Mouse (Mus musculus): ENCODE data around the gene Gabrb1. TPM values are rescaled to one million over a fixed set of nuclear protein-coding genes. Genes with fewer than 3 reads are reported as not detected.

Gene Gabrb1
- polyA plus RNA-seq, 1 experiment from 2014 or later = 0.43 TPM

- Histone ChIP-seq H3K4me1 (ENCODE audit: control insufficient read depth, insufficient read depth, low read length) (peaks cover 2% of the 10 kb centered on the region), H3K9ac (ENCODE audit: low read length) (peak within 1 kb of the TSS; percentile 45), H3K9me3 (replicated peaks; ENCODE audit: control insufficient read depth, low read length) (no peaks in the 10 kb centered on the region), H3K4me3 (ENCODE audit: low read length) (peak within 1 kb of the TSS; percentile 58), H3K36me3 (ENCODE audit: control insufficient read depth, insufficient read depth) (no peaks in the 10 kb centered on the region), H3K27me3 (ENCODE audit: control insufficient read depth, insufficient read depth, low read length) (peaks cover 12% of the 10 kb centered on the region), H3K27ac (ENCODE audit: low read length) (no peak within 1 kb of the TSS), H3K4me2 (ENCODE audit: low read depth, low read length) (peak within 1 kb of the TSS; percentile 94)
- WGBS = 1% methylated on average over 15 of the region's 15 CpGs
- peak; percentile 55; the same call in 1 of the 2 replicates for ATAC-seq (replicated peaks; ENCODE audit: extremely low read depth, insufficient read depth, low FRiP score)
Observed at GRCm38 (mm10) chr5:71658115-71658497, 193 bp downstream of the Gabrb1 start, which contains the start of gene Gabra4. Gene Gabra4, minus strand, starts transcription at chr5:71658308.

GRCm38 (mm10) chr5:71665593-71665992 is 7.7 kb downstream of the Gabrb1 start:
- WGBS = 51% methylated on average over 4 of the region's 4 CpGs
- no peak overlapping the region for H3K9ac ChIP-seq (ENCODE audit: low read length)

GRCm38 (mm10) chr5:71699696-71700467 is 42.0 kb downstream of the Gabrb1 start:
- H3K4me3 ChIP-seq (ENCODE audit: low read length) = peak overlapping the region; percentile 57
- H3K27me3 ChIP-seq (ENCODE audit: control insufficient read depth, insufficient read depth, low read length) = peaks cover 4% of the 10 kb centered on the region
- no peak for ATAC-seq (replicated peaks; ENCODE audit: extremely low read depth, insufficient read depth, low FRiP score)
- no peak overlapping the region for H3K9ac ChIP-seq (ENCODE audit: low read length)
- no peak overlapping the region for H3K27ac ChIP-seq (ENCODE audit: low read length)
- H3K36me3 ChIP-seq (ENCODE audit: control insufficient read depth, insufficient read depth) = no peaks in the 10 kb centered on the region
- peak overlapping the region; percentile 77 for H3K4me2 ChIP-seq (ENCODE audit: low read depth, low read length)
- no peaks in the 10 kb centered on the region for H3K9me3 ChIP-seq (replicated peaks; ENCODE audit: control insufficient read depth, low read length)
- WGBS = under 1% methylated on average over 19 of the region's 19 CpGs
- peaks cover 3% of the 10 kb centered on the region for H3K4me1 ChIP-seq (ENCODE audit: control insufficient read depth, insufficient read depth, low read length)

More at GRCm38 (mm10) chr5:71665593-71665992, 7.7 kb downstream of the Gabrb1 start:
- Histone ChIP-seq H3K4me2 (ENCODE audit: low read depth, low read length) (no peak overlapping the region), H3K36me3 (ENCODE audit: control insufficient read depth, insufficient read depth) (no peaks in the 10 kb centered on the region), H3K4me3 (ENCODE audit: low read length) (no peak overlapping the region), H3K27me3 (ENCODE audit: control insufficient read depth, insufficient read depth, low read length) (no peaks in the 10 kb centered on the region), H3K27ac (ENCODE audit: low read length) (no peak overlapping the region), H3K9me3 (replicated peaks; ENCODE audit: control insufficient read depth, low read length) (no peaks in the 10 kb centered on the region), H3K4me1 (ENCODE audit: control insufficient read depth, insufficient read depth, low read length) (no peaks in the 10 kb centered on the region)
- no peak for ATAC-seq (replicated peaks; ENCODE audit: extremely low read depth, insufficient read depth, low FRiP score)

GRCm38 (mm10) chr5:71700468-71701272 is 42.8 kb downstream of the Gabrb1 start:
- H3K4me2 ChIP-seq (ENCODE audit: low read depth, low read length) = peak overlapping the region; percentile 77
- H3K27ac ChIP-seq (ENCODE audit: low read length) = no peak overlapping the region
- H3K4me3 ChIP-seq (ENCODE audit: low read length) = peak overlapping the region; percentile 57
- WGBS = 1% methylated on average over 46 of the region's 46 CpGs
- ATAC-seq (replicated peaks; ENCODE audit: extremely low read depth, insufficient read depth, low FRiP score) = peak; percentile 91
- H3K36me3 ChIP-seq (ENCODE audit: control insufficient read depth, insufficient read depth) = no peaks in the 10 kb centered on the region
- H3K4me1 ChIP-seq (ENCODE audit: control insufficient read depth, insufficient read depth, low read length) = peaks cover 3% of the 10 kb centered on the region
- H3K9ac ChIP-seq (ENCODE audit: low read length) = peak overlapping the region; percentile 69
- H3K27me3 ChIP-seq (ENCODE audit: control insufficient read depth, insufficient read depth, low read length) = peaks cover 4% of the 10 kb centered on the region
- H3K9me3 ChIP-seq (replicated peaks; ENCODE audit: control insufficient read depth, low read length) = no peaks in the 10 kb centered on the region

GRCm38 (mm10) chr5:71701273-71701614 is 43.3 kb downstream of the Gabrb1 start:
- Histone ChIP-seq H3K4me3 (ENCODE audit: low read length) (peak overlapping the region; percentile 57), H3K9ac (ENCODE audit: low read length) (peak overlapping the region; percentile 69), H3K27ac (ENCODE audit: low read length) (no peak overlapping the region), H3K4me1 (ENCODE audit: control insufficient read depth, insufficient read depth, low read length) (peaks cover 3% of the 10 kb centered on the region), H3K27me3 (ENCODE audit: control insufficient read depth, insufficient read depth, low read length) (peaks cover 4% of the 10 kb centered on the region), H3K4me2 (ENCODE audit: low read depth, low read length) (peak overlapping the region; percentile 77), H3K36me3 (ENCODE audit: control insufficient read depth, insufficient read depth) (no peaks in the 10 kb centered on the region), H3K9me3 (replicated peaks; ENCODE audit: control insufficient read depth, low read length) (no peaks in the 10 kb centered on the region)
- peak; percentile 32; the same call in 1 of the 2 replicates for ATAC-seq (replicated peaks; ENCODE audit: extremely low read depth, insufficient read depth, low FRiP score)
- 1% methylated on average over 6 of the region's 6 CpGs for WGBS

GRCm38 (mm10) chr5:71732931-71733792 is 75.2 kb downstream of the Gabrb1 start:
- H3K9me3 ChIP-seq (replicated peaks; ENCODE audit: control insufficient read depth, low read length) = no peaks in the 10 kb centered on the region
- H3K27ac ChIP-seq (ENCODE audit: low read length) = no peak overlapping the region
- 76% methylated on average over 8 of the region's 8 CpGs for WGBS
- H3K4me2 ChIP-seq (ENCODE audit: low read depth, low read length) = no peak overlapping the region
- H3K4me3 ChIP-seq (ENCODE audit: low read length) = no peak overlapping the region
- no peaks in the 10 kb centered on the region for H3K4me1 ChIP-seq (ENCODE audit: control insufficient read depth, insufficient read depth, low read length)
- no peak overlapping the region for H3K9ac ChIP-seq (ENCODE audit: low read length)
- no peaks in the 10 kb centered on the region for H3K36me3 ChIP-seq (ENCODE audit: control insufficient read depth, insufficient read depth)
- H3K27me3 ChIP-seq (ENCODE audit: control insufficient read depth, insufficient read depth, low read length) = no peaks in the 10 kb centered on the region
- ATAC-seq (replicated peaks; ENCODE audit: extremely low read depth, insufficient read depth, low FRiP score) = no peak

- no peak for ATAC-seq (replicated peaks; ENCODE audit: extremely low read depth, insufficient read depth, low FRiP score)
Observed at GRCm38 (mm10) chr5:71747411-71747810, 89.5 kb downstream of the Gabrb1 start.

GRCm38 (mm10) chr5:71753966-71754365 is 96.1 kb downstream of the Gabrb1 start:
- no peak overlapping the region for H3K4me3 ChIP-seq (ENCODE audit: low read length)
- ATAC-seq (replicated peaks; ENCODE audit: extremely low read depth, insufficient read depth, low FRiP score) = no peak
- WGBS = 68% methylated on average over 5 of the region's 5 CpGs
- H3K9me3 ChIP-seq (replicated peaks; ENCODE audit: control insufficient read depth, low read length) = no peaks in the 10 kb centered on the region
- H3K27ac ChIP-seq (ENCODE audit: low read length) = no peak overlapping the region
- no peak overlapping the region for H3K4me2 ChIP-seq (ENCODE audit: low read depth, low read length)
- no peaks in the 10 kb centered on the region for H3K27me3 ChIP-seq (ENCODE audit: control insufficient read depth, insufficient read depth, low read length)
- no peaks in the 10 kb centered on the region for H3K36me3 ChIP-seq (ENCODE audit: control insufficient read depth, insufficient read depth)
- no peak overlapping the region for H3K9ac ChIP-seq (ENCODE audit: low read length)
- H3K4me1 ChIP-seq (ENCODE audit: control insufficient read depth, insufficient read depth, low read length) = no peaks in the 10 kb centered on the region

More at GRCm38 (mm10) chr5:71747411-71747810, 89.5 kb downstream of the Gabrb1 start:
- Histone ChIP-seq H3K4me2 (ENCODE audit: low read depth, low read length) (no peak overlapping the region), H3K9ac (ENCODE audit: low read length) (no peak overlapping the region), H3K36me3 (ENCODE audit: control insufficient read depth, insufficient read depth) (no peaks in the 10 kb centered on the region), H3K4me1 (ENCODE audit: control insufficient read depth, insufficient read depth, low read length) (no peaks in the 10 kb centered on the region), H3K27ac (ENCODE audit: low read length) (no peak overlapping the region), H3K27me3 (ENCODE audit: control insufficient read depth, insufficient read depth, low read length) (no peaks in the 10 kb centered on the region), H3K4me3 (ENCODE audit: low read length) (no peak overlapping the region), H3K9me3 (replicated peaks; ENCODE audit: control insufficient read depth, low read length) (no peaks in the 10 kb centered on the region)
- 80% methylated on average over 2 of the region's 2 CpGs for WGBS

Measured in heart, embryonic 16.5 days (tissue).